Mouse (Mus musculus) stomach, postnatal 0 days (tissue): ENCODE results near the gene Sowaha.

Source experiments
- CTCF ChIP-seq: IDR thresholded peaks from 2 replicates; pipeline ENCODE4 v1.5.1; 2016; ENCODE audit warnings: antibody characterized with exemption, low read depth, mild to moderate bottlenecking, moderate library complexity
- EP300 ChIP-seq: optimal IDR thresholded peaks from 2 replicates; pipeline ENCODE3; 2016; ENCODE audit warnings: antibody characterized with exemption

DNA sequence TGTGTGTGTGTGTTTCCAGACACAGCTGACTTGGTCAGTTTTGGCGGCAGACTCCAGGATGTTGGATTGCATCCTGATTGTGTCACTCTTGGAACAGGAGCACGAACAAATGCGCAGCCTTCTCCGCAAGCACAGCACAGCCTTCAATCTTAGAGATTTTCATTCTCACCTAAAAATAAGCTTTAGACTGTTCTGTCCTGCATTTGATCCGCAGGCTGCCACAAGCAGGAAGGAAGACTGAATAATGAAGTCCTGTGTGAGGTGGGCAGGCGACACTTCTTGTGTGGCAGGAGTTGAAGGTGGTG lies 49.1 kb upstream of the Sowaha start:
- TF ChIP-seq CTCF (no peak), EP300 (no peak)
